Comparison of ENCODE assay signal across 27 mouse cellular contexts in the genomic region with DNA sequence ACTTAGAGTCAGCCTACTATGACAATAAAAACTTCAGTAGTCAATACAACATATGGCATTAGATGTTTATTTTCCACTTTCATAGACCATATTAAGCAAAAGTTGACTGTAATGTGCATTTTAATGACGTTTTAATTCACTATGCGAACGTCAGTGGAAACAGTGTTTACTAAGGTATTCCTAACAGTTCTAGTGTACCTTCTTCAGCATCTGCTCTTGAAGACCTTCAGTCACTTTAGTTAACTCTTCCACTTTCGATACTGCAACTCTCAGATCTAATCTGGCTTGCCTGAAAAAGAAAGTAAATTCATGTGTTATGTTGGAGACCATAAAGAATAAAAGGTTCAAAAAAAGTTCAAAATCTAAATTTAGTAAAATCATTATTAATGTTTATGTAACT.
"Had no signal": no experiment of that assay in that cellular context is flagged by ENCODE, and none has a peak within 500 bp of the region (broad histone marks: within the 10 kb centered on the region; RNA-seq: fewer than 3 reads in every experiment).

No protein-coding gene starts in this region.

- DNase-seq: gastrocnemius, adult 2 months; gastrocnemius, postnatal 10 days; gastrocnemius, postnatal 25 days; heart, adult 18-20 months; heart, postnatal 10 days; heart, postnatal 4 days; kidney, adult 11 months; kidney, adult 2 months; kidney, adult 9 months; kidney, postnatal 14 days; kidney, postnatal 36 days; layer of hippocampus, adult 9-11 months; layer of hippocampus, postnatal 36 days; left cerebral cortex, postnatal 4 days; liver, embryonic 13.5 days had no signal

- H3K27ac ChIP-seq: gastrocnemius, adult 2 months; heart, embryonic 10.5 days; hindbrain, embryonic 10.5 days; hindbrain, embryonic 12.5 days; hindbrain, embryonic 15.5 days; hindbrain, postnatal 0 days; kidney, embryonic 15.5 days; kidney, postnatal 0 days; limb, embryonic 13.5 days; limb, embryonic 15.5 days; liver, embryonic 13.5 days had no signal

- H3K27me3 ChIP-seq: heart, embryonic 12.5 days; hindbrain, embryonic 12.5 days; hindbrain, embryonic 15.5 days; kidney, embryonic 15.5 days; limb, embryonic 13.5 days; limb, embryonic 15.5 days; liver, embryonic 13.5 days had no signal

- H3K9ac ChIP-seq: heart, embryonic 12.5 days; hindbrain, embryonic 12.5 days; hindbrain, embryonic 15.5 days; kidney, embryonic 15.5 days; limb, embryonic 13.5 days; limb, embryonic 15.5 days; liver, embryonic 13.5 days had no signal

- ATAC-seq: hindbrain, postnatal 0 days; intestine, embryonic 16.5 days had no signal

- H3K4me3 ChIP-seq: gastrocnemius, adult 2 months; heart, embryonic 10.5 days; heart, embryonic 12.5 days; hindbrain, embryonic 10.5 days; hindbrain, embryonic 12.5 days; hindbrain, embryonic 15.5 days; kidney, embryonic 15.5 days; limb, embryonic 13.5 days; limb, embryonic 15.5 days; liver, embryonic 13.5 days had no signal

- H3K4me2 ChIP-seq: heart, embryonic 12.5 days; hindbrain, embryonic 12.5 days; hindbrain, embryonic 15.5 days; kidney, embryonic 15.5 days; limb, embryonic 13.5 days; limb, embryonic 15.5 days; liver, embryonic 11.5 days; liver, embryonic 13.5 days had no signal

- H3K9me3 ChIP-seq: heart, embryonic 10.5 days; heart, embryonic 12.5 days; hindbrain, embryonic 10.5 days; hindbrain, embryonic 12.5 days; hindbrain, embryonic 15.5 days; kidney, embryonic 15.5 days; limb, embryonic 13.5 days; limb, embryonic 15.5 days; liver, embryonic 13.5 days had no signal

- H3K4me1 ChIP-seq: heart, embryonic 10.5 days; heart, embryonic 12.5 days; hindbrain, embryonic 10.5 days; hindbrain, embryonic 12.5 days; hindbrain, embryonic 15.5 days; kidney, embryonic 15.5 days; limb, embryonic 13.5 days; limb, embryonic 15.5 days; liver, embryonic 13.5 days had no signal

- H3K36me3 ChIP-seq: heart, embryonic 10.5 days; liver, embryonic 13.5 days had no signal
